Mouse (Mus musculus) B cell, adult 67 days (primary cell): ENCODE measurements around the gene Olfr655. TPM values are rescaled to one million over a fixed set of nuclear protein-coding genes. Genes with fewer than 3 reads are reported as not detected.

Experiments used
- total RNA-seq, 2 experiments: library from RNA; stranded (reverse); gene quantifications; 4 replicates each; pipeline ENCODE4 v1.2.4; 2023

The Olfr655 gene
- not detected for total RNA-seq

DNA sequence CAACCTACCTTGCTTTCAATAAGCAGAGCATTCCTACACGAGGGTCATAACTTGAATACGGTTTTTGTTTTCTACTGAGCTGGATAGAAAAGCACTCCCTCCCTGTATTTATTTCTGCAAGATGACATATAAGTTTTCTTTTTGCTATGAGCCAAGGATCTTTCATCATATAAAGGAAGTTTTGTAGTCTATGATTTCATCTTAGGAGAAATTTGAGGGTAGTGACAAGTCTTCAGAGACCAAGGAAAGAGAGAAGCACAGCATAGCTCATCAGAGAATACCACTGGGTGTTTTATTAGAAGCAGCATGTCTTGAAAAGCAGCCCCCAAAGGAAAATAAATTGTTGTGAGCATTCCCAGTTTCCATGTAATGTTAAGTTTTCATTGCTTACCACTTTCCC, at the start of gene Olfr655:
Gene Olfr655 (minus strand): TSS at position 101 of the 400 bp plus-strand sequence.

GRCm38 (mm10) chr7:104646841-104647482, 45.4 kb upstream of the Olfr655 start, which contains the start of gene Olfr658:
TSS of gene Olfr658 (minus strand) at chr7:104647305.

DNA sequence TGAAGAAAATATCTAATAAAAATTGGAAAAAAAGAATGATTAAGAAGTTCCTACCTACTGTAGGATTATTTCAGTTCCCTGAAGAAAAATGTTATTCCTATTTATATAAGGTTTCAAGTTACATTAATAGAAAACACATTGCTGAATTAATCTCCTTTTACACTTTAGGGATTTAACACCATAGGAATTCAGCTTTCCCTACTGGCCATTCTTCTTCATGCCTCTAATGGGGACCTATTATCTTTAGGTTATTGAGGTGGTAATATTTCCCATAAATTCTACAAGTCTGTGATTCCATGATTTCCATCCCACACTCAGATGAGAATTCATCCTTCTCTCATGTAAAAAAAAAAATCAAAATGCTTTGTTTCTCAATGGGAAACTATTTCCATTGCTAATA, 22.9 kb upstream of the Olfr655 start, which contains the start of gene Olfr657:
Gene Olfr657 (plus strand): TSS at position 301 of the 400 bp plus-strand sequence.

DNA sequence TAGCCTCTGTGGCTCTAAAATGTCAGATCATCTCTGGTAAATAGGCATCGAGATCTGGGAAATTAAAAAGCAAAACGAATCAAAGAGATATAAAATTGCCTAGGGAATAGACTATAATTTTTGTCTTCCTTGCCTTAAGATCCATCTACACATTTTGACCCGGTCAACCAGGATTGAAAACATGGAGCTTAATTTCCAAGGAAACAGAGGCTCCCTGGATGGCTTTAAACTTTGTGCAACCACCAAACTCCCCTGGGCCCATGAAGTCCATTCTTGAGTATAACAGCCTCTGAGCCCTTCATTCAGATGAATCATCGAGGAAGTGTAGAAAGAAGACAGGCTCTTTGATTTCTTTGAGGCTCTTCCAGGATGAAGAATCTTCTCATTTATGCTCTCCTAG, 12.1 kb upstream of the Olfr655 start, which contains the start of gene Olfr656:
Gene Olfr656 (plus strand): TSS at position 301 of the 400 bp plus-strand sequence.

DNA sequence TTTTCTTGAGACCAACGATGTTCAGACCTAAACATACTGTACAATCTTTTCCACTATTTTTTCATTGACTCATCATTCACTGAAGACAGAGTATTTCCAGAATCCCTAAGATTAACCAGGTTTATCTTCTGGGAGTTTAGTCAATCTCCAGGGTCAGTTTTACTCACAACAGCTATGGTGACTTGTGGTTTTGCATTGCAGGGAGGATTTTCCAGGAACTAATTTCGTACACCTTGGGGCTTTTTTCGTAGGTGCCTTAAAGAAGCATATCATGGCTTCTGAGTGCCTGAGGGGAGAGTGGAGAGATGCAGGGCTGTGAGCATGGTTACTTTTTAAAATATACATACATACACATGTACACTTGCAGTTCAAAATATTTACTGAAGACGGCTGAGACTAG, 14.9 kb downstream of the Olfr655 start, which contains the start of gene Olfr654:
Gene Olfr654 (plus strand): TSS at position 301 of the 400 bp plus-strand sequence.

GRCm38 (mm10) chr7:104577014-104577413, 24.6 kb downstream of the Olfr655 start, which contains the start of gene Olfr653:
TSS of gene Olfr653 (plus strand) at chr7:104577314.

GRCm38 (mm10) chr7:104560601-104561000, 41.0 kb downstream of the Olfr655 start, which contains the start of gene Olfr652:
TSS of gene Olfr652 (plus strand) at chr7:104560901.

GRCm38 (mm10) chr7:104549833-104550232, 51.7 kb downstream of the Olfr655 start, which contains the start of gene Olfr651:
TSS of gene Olfr651 (plus strand) at chr7:104550133.

Other genes starting within 250 kb of the Olfr655 start
- gene Trim12c, start 248.4 kb downstream of the Olfr655 start, total RNA-seq: 10 to 100 TPM; 52.0 to 65.2 TPM
- 10 to 100 TPM; 27.6 to 36.8 TPM for gene Trim30b, start 231.9 kb downstream of the Olfr655 start, total RNA-seq
- 1 to 10 TPM; 4.2 to 7.4 TPM for gene Trim30c, start 200.9 kb downstream of the Olfr655 start, total RNA-seq
- gene Trim30a, start 136.6 kb downstream of the Olfr655 start, total RNA-seq: 100 to 1,000 TPM in 1 of 2 experiments, 10 to 100 TPM in 1; 79.4 to 109 TPM
- 10 to 100 TPM; 16.1 to 30.2 TPM for gene Trim30d, start 93.9 kb downstream of the Olfr655 start, total RNA-seq
- not detected for gene Olfr651, start 51.6 kb downstream of the Olfr655 start, total RNA-seq
- not detected for gene Olfr652, start 40.9 kb downstream of the Olfr655 start, total RNA-seq
- gene Olfr653, start 24.5 kb downstream of the Olfr655 start, total RNA-seq: not detected
- not detected for gene Olfr654, start 14.8 kb downstream of the Olfr655 start, total RNA-seq
- gene Olfr656, start 12.2 kb upstream of the Olfr655 start, total RNA-seq: under 1 TPM; 0.12 TPM
- not detected for gene Olfr657, start 23.0 kb upstream of the Olfr655 start, total RNA-seq
- gene Olfr658, start 45.5 kb upstream of the Olfr655 start, total RNA-seq: not detected
- not detected for gene Olfr659, start 65.0 kb upstream of the Olfr655 start, total RNA-seq
- gene Olfr661, start 84.7 kb upstream of the Olfr655 start, total RNA-seq: not detected
- gene Usp17le, start 175.7 kb upstream of the Olfr655 start, total RNA-seq: not detected
- gene Usp17lb, start 240.8 kb upstream of the Olfr655 start, total RNA-seq: not detected